8 mouse cellular contexts compared by ENCODE assay signal in genomic region chr7:65317418-65317817, GRCm38 (mm10).
DNase-seq lines count a peak whose midpoint lies in the region; ATAC-seq and TF ChIP-seq lines count a peak whose summit lies in the region.

No protein-coding gene starts in this region.

- peak; percentile 93 for TF ChIP-seq CTCF in Patski (IDR thresholded peaks at IDR 0.05)

- ATAC-seq in Patski = no peak
- ATAC-seq in megakaryocyte progenitor cell, adult 5-6 weeks (replicated peaks; ENCODE audit: poor library complexity) = peak; percentile 91

- no peaks in the 10 kb centered on the region for H3K36me3 ChIP-seq in splenic B cell, adult 2 months (ENCODE audit: control insufficient read depth, insufficient read depth, low read length, poor library complexity, severe bottlenecking)

- in situ Hi-C loops in Patski (cut with MboI; ENCODE audit: low pct_unique_long_range_greater_than_20kb) = loop anchor here (10.0 kb wide), 1 partner anchor 317 kb away; no protein-coding TSS in a partner anchor

- POLR2A ChIA-PET in Patski (lab: Charles Lee) = interaction anchor here (1.1 kb wide), 1 partner anchor 16 kb away, joined by 5 read pairs; no protein-coding TSS in a partner anchor

- CTCF ChIA-PET in Patski (lab: Charles Lee) = interaction anchor here (0.6 to 3.6 kb wide), 24 partner anchors 10 to 361 kb away, joined by 3 to 26 read pairs (median 6); partner anchors contain the start of gene Tarsl2

- no peaks in the 10 kb centered on the region for H3K27me3 ChIP-seq in Patski
- no peaks in the 10 kb centered on the region for H3K27me3 ChIP-seq in splenic B cell, adult 2 months (ENCODE audit: control insufficient read depth, insufficient read depth, low read length, poor library complexity, severe bottlenecking)

- peak; percentile 41 for DNase-seq in heart, adult 8-10 months (ENCODE audit: low spot score)
- no peak for DNase-seq in heart, adult 11 months
- DNase-seq in Patski (ENCODE audit: low read depth, low spot score) = no peak
- DNase-seq in cerebellum, adult 9-10 months = peak; percentile 63
- DNase-seq in gastrocnemius, postnatal 10 days = peak; percentile 69
- peak; percentile 49 to 55 for DNase-seq in layer of hippocampus, postnatal 14 days (ENCODE audit: low spot score in 2 of 2)
- DNase-seq in splenic B cell, adult 2 months (ENCODE audit: low read depth, low spot score) = peak; percentile 38

Comparison
In these comparisons a context has a peak if more than half of its experiments do, and no peak if none do; other contexts are left out.
1. DNase-seq: peak in heart, adult 8-10 months (single experiment), cerebellum, adult 9-10 months (single experiment), gastrocnemius, postnatal 10 days (single experiment), layer of hippocampus, postnatal 14 days (2 of 2) and splenic B cell, adult 2 months (single experiment); none in heart, adult 11 months (single experiment) and Patski (single experiment).